Comparison of ENCODE assay signal across 9 mouse cellular contexts in genomic region chr3:144753120-144753519, GRCm38 (mm10). TPM values are rescaled to one million over a fixed set of nuclear protein-coding genes. Genes with fewer than 3 reads are reported as not detected.
DNase-seq lines count a peak whose midpoint lies in the region; ATAC-seq lines count a peak whose summit lies in the region.
"Had no signal": no experiment of that assay in that cellular context is flagged by ENCODE, and none has a peak within 500 bp of the region (broad histone marks: within the 10 kb centered on the region; RNA-seq: fewer than 3 reads in every experiment).

No protein-coding gene starts in this region.

- no peaks in the 10 kb centered on the region for H3K4me1 ChIP-seq in hindbrain, embryonic 11.5 days (replicated peaks; ENCODE audit: control insufficient read depth, insufficient read depth, low read length)
- H3K4me1 ChIP-seq in hindbrain, embryonic 14.5 days (replicated peaks; ENCODE audit: control insufficient read depth, insufficient read depth, low read length): no peaks in the 10 kb centered on the region
- peaks cover 4% of the 10 kb centered on the region; the same call in 1 of the 2 replicates for H3K4me1 ChIP-seq in limb, embryonic 10.5 days
- H3K4me1 ChIP-seq in forebrain, embryonic 14.5 days (ENCODE audit: control insufficient read depth, insufficient read depth, low read length): no peaks in the 10 kb centered on the region
- H3K4me1 ChIP-seq: lung, embryonic 15.5 days had no signal

- 2% methylated on average over 2 of the region's 2 CpGs for WGBS in hindbrain, embryonic 11.5 days
- WGBS in hindbrain, embryonic 14.5 days: 3% methylated on average over 2 of the region's 2 CpGs
- 2% methylated on average over 2 of the region's 2 CpGs for WGBS in limb, embryonic 10.5 days
- 3% methylated on average over 2 of the region's 2 CpGs for WGBS in forebrain, embryonic 14.5 days

- no peak overlapping the region for H3K4me2 ChIP-seq in hindbrain, embryonic 11.5 days (replicated peaks; ENCODE audit: low read depth, low read length)
- H3K4me2 ChIP-seq in hindbrain, embryonic 14.5 days (replicated peaks): no peak overlapping the region
- H3K4me2 ChIP-seq in forebrain, embryonic 14.5 days (ENCODE audit: low read length): no peak overlapping the region
- H3K4me2 ChIP-seq: lung, embryonic 15.5 days had no signal

- no peaks in the 10 kb centered on the region for H3K36me3 ChIP-seq in hindbrain, embryonic 11.5 days (ENCODE audit: control insufficient read depth, insufficient read depth, low read length)
- no peaks in the 10 kb centered on the region for H3K36me3 ChIP-seq in hindbrain, embryonic 14.5 days (replicated peaks; ENCODE audit: control insufficient read depth, insufficient read depth)
- H3K36me3 ChIP-seq in limb, embryonic 10.5 days: no peaks in the 10 kb centered on the region
- H3K36me3 ChIP-seq in forebrain, embryonic 14.5 days (ENCODE audit: control insufficient read depth, insufficient read depth, low read length): no peaks in the 10 kb centered on the region
- H3K36me3 ChIP-seq: lung, embryonic 15.5 days had no signal

- no peaks in the 10 kb centered on the region for H3K27me3 ChIP-seq in hindbrain, embryonic 11.5 days (ENCODE audit: control insufficient read depth, insufficient read depth, low read length)
- no peaks in the 10 kb centered on the region for H3K27me3 ChIP-seq in hindbrain, embryonic 14.5 days (ENCODE audit: control insufficient read depth, insufficient read depth, low read length)
- H3K27me3 ChIP-seq in limb, embryonic 10.5 days (ENCODE audit: low read depth, poor library complexity, severe bottlenecking): no peaks in the 10 kb centered on the region
- no peaks in the 10 kb centered on the region for H3K27me3 ChIP-seq in forebrain, embryonic 14.5 days (replicated peaks; ENCODE audit: control insufficient read depth, insufficient read depth, low read length)
- H3K27me3 ChIP-seq: lung, embryonic 15.5 days had no signal

- H3K27ac ChIP-seq in hindbrain, embryonic 11.5 days (ENCODE audit: low read depth, low read length): no peak overlapping the region
- H3K27ac ChIP-seq in hindbrain, embryonic 14.5 days: no peak overlapping the region
- H3K27ac ChIP-seq in limb, embryonic 10.5 days: no peak overlapping the region
- no peak overlapping the region for H3K27ac ChIP-seq in forebrain, embryonic 14.5 days (ENCODE audit: low read depth, low read length)
- H3K27ac ChIP-seq: lung, embryonic 15.5 days had no signal

- no peaks in the 10 kb centered on the region for H3K9me3 ChIP-seq in hindbrain, embryonic 11.5 days (ENCODE audit: control insufficient read depth, low read length)
- H3K9me3 ChIP-seq in hindbrain, embryonic 14.5 days (ENCODE audit: control insufficient read depth, low read length): no peaks in the 10 kb centered on the region
- no peaks in the 10 kb centered on the region for H3K9me3 ChIP-seq in limb, embryonic 10.5 days (replicated peaks)
- no peaks in the 10 kb centered on the region for H3K9me3 ChIP-seq in forebrain, embryonic 14.5 days (replicated peaks; ENCODE audit: control insufficient read depth, low read length)
- H3K9me3 ChIP-seq: lung, embryonic 15.5 days had no signal

- H3K4me3 ChIP-seq in hindbrain, embryonic 11.5 days (ENCODE audit: low read depth, low read length): no peak overlapping the region
- no peak overlapping the region for H3K4me3 ChIP-seq in hindbrain, embryonic 14.5 days (replicated peaks; ENCODE audit: low read length)
- H3K4me3 ChIP-seq in limb, embryonic 10.5 days: no peak overlapping the region
- H3K4me3 ChIP-seq in forebrain, embryonic 14.5 days (ENCODE audit: low read depth, low read length): no peak overlapping the region
- H3K4me3 ChIP-seq: lung, embryonic 15.5 days had no signal

- intact Hi-C loops in heart, postnatal 10 days (cut with DNase I): no loop called here

- DNase-seq in hindbrain, embryonic 11.5 days (ENCODE audit: low spot score): peak; percentile 23
- no peak for DNase-seq in hindbrain, embryonic 14.5 days (ENCODE audit: low spot score)
- peak; percentile 58 for DNase-seq in ES-CJ7 (ENCODE audit: low read depth, low spot score)
- DNase-seq in c-Kit-negative CD71-positive TER-119-positive erythroid progenitor cells, embryonic 14.5 days (ENCODE audit: low read depth, low spot score): peak; percentile 21
- peak; percentile 39 for DNase-seq in limb, embryonic 10.5 days (ENCODE audit: low spot score)
- peak; percentile 11 for DNase-seq in thymus, postnatal 0 days (ENCODE audit: low spot score)
- DNase-seq in heart, postnatal 10 days: no peak
- no peak for DNase-seq in forebrain, embryonic 14.5 days (ENCODE audit: low spot score)

- no peak overlapping the region for H3K9ac ChIP-seq in hindbrain, embryonic 11.5 days (ENCODE audit: low read depth, low read length)
- no peak overlapping the region for H3K9ac ChIP-seq in hindbrain, embryonic 14.5 days
- no peak overlapping the region for H3K9ac ChIP-seq in forebrain, embryonic 14.5 days (ENCODE audit: low read length)
- H3K9ac ChIP-seq: lung, embryonic 15.5 days had no signal

- no peak for ATAC-seq in hindbrain, embryonic 11.5 days (ENCODE audit: low FRiP score)
- no peak for ATAC-seq in hindbrain, embryonic 14.5 days (ENCODE audit: low FRiP score)
- ATAC-seq in forebrain, embryonic 14.5 days: no peak

RNA-seq across cellular contexts. Expression of gene Clca3a1, which starts 7.7 kb away (rescaled TPM):
- polyA plus RNA-seq in hindbrain, embryonic 11.5 days (2014; fragmentation: Nextera tagmentation; extraction: Ambion mirVana): 0.06 TPM in 1 of 2 replicates, not detected in the other
- 0.21 and 0.27 TPM in 2 replicates for polyA plus RNA-seq in hindbrain, embryonic 14.5 days (2014; fragmentation: Nextera tagmentation; extraction: Ambion mirVana)
- polyA plus RNA-seq in limb, embryonic 10.5 days (2016; fragmentation: Nextera tagmentation; extraction: Ambion mirVana): 0.05 and 0.11 TPM in 2 replicates
- polyA plus RNA-seq in thymus, postnatal 0 days (2015; fragmentation: Nextera tagmentation; extraction: Ambion mirVana): 0.65 and 0.68 TPM in 2 replicates
- 1 to 10 TPM; 4.8 to 5.8 TPM for total RNA-seq in heart, postnatal 10 days (2021)
- 0.38 and 0.47 TPM in 2 replicates for polyA plus RNA-seq in forebrain, embryonic 14.5 days (2014; fragmentation: Nextera tagmentation; extraction: Ambion mirVana)

RNA-seq across cellular contexts. Expression of gene Sh3glb1, which starts 33.0 kb away (rescaled TPM):
- polyA plus RNA-seq in hindbrain, embryonic 11.5 days (2014; fragmentation: Nextera tagmentation; extraction: Ambion mirVana): 108 and 116 TPM in 2 replicates
- 134 and 138 TPM in 2 replicates for polyA plus RNA-seq in hindbrain, embryonic 14.5 days (2014; fragmentation: Nextera tagmentation; extraction: Ambion mirVana)
- 66.7 and 73.7 TPM in 2 replicates for polyA plus RNA-seq in limb, embryonic 10.5 days (2016; fragmentation: Nextera tagmentation; extraction: Ambion mirVana)
- 158 and 162 TPM in 2 replicates for polyA plus RNA-seq in thymus, postnatal 0 days (2015; fragmentation: Nextera tagmentation; extraction: Ambion mirVana)
- 100 to 1,000 TPM; 288 to 292 TPM for total RNA-seq in heart, postnatal 10 days (2021)
- 84.7 and 99.5 TPM in 2 replicates for polyA plus RNA-seq in forebrain, embryonic 14.5 days (2014; fragmentation: Nextera tagmentation; extraction: Ambion mirVana)

Comparison
In these comparisons a context has a peak if more than half of its experiments do, and no peak if none do; other contexts are left out.
1. DNase-seq: peak in hindbrain, embryonic 11.5 days (single experiment), ES-CJ7 (single experiment), c-Kit-negative CD71-positive TER-119-positive erythroid progenitor cells, embryonic 14.5 days (single experiment), limb, embryonic 10.5 days (single experiment) and thymus, postnatal 0 days (single experiment); none in hindbrain, embryonic 14.5 days (single experiment), heart, postnatal 10 days (0 of 2) and forebrain, embryonic 14.5 days (single experiment).